Mouse (Mus musculus): ENCODE measurements around the gene Wdr49.

The Wdr49 gene

GRCm38 (mm10) chr3:75482056-75482455, at the start of gene Wdr49:
TSS of gene Wdr49 (minus strand) at chr3:75482156.
- DNase-seq (ENCODE audit: low read depth, low spot score), result no peak

- DNase-seq (ENCODE audit: low read depth, low spot score), result no peak
Observed at GRCm38 (mm10) chr3:75531074-75531473, 49.1 kb upstream of the Wdr49 start.

DNA sequence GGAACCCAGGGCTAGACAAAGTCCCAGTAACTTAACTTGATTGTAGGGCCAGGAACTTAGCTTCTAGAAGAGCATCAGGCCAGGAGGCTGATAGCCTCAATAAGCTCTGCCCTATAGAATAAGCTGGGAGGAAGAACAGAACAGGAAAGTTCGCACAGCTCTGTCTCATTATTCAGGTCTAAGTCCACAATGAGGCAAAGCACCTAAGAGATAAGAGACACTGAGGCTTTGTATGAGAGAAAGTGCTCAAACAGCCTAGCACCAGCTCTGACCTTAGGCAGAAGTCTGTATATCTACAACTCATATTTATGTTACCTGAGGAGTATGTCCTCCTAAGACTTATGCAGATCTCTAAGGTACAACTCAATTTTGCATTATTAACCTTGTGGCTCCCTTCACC, 40.6 kb upstream of the Wdr49 start:
- no peak for DNase-seq (ENCODE audit: low read depth, low spot score)

DNA sequence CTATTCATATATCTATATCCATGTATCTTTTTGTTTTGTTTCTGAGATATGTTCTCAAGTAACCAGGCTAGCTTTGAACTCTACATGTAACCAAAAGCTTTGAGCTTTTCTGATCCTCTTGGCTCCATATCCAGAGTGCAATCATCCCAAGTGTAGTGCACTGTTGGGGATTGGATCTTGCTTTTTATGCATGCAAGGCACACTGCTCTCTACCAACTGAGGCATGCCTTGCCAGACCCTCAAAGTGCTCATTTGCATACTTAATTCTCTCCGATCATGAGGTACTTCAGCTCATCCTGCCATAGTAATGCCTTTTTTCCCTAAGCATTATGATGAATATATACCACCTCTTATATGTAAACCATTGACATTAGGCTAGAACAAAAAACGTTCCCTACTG, 39.4 kb upstream of the Wdr49 start:
- no peak for DNase-seq (ENCODE audit: low read depth, low spot score)

GRCm38 (mm10) chr3:75517631-75518250, 35.8 kb upstream of the Wdr49 start:
- DNase-seq (ENCODE audit: low read depth, low spot score), result peak; percentile 17

GRCm38 (mm10) chr3:75498961-75499960, 17.3 kb upstream of the Wdr49 start:
- no peak for DNase-seq (ENCODE audit: low read depth, low spot score)

- no peak for DNase-seq (ENCODE audit: low read depth, low spot score)
Observed at GRCm38 (mm10) chr3:75492913-75493312, 11.0 kb upstream of the Wdr49 start.

GRCm38 (mm10) chr3:75475106-75475505, 6.8 kb downstream of the Wdr49 start:
- DNase-seq (ENCODE audit: low read depth, low spot score), result no peak

- DNase-seq (ENCODE audit: low read depth, low spot score), result no peak
Observed at GRCm38 (mm10) chr3:75474657-75475056, 7.3 kb downstream of the Wdr49 start.

DNA sequence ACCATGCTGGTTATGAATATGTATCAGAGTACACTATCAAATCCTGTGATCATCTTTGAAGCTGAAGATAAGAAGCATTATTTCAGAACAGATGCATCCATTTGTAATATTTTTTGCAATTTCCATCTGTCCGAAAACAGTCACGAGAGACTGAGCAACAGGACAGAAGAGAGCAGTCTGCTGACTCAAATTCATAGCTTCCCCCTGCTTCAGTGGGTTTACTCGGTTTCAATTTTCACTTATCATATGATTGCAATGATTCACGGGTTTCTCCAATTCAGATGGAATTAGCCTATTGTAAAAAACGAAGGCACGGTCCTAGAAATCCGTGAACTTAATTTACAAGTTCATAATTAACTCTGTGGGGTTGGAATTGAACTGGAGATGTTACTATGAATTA, 13.8 kb downstream of the Wdr49 start:
- DNase-seq (ENCODE audit: low read depth, low spot score), result no peak

DNA sequence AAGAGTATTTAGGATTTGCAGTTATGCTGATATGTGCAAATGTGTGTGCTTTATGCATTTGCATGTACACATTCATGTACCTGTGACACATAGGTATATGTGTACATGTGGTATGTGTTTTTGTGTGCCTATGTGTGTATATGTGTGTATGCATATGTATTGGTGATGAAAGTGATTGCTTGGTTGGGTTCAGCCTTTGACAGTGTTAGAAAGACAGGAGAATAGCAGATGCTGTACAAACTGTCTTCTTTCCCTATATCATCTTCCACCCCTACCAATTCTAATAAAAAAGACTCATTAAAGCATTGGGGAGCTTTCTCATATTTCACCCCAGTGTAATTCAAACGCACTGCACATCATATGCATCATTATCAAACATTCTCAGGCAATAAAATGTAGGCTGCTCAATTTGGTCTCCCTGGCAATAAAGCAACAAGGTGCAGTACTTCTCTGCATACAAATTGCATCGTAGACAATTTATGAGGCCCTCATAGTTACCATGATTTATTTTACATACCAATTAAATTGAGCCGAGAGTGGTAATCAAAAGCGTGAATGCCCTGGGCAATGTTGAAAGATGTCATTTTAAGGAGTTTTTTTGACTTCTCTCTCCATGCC, 51.3 kb downstream of the Wdr49 start:
- no peak for DNase-seq (ENCODE audit: low read depth, low spot score)

- no peak for DNase-seq (ENCODE audit: low read depth, low spot score)
Observed at GRCm38 (mm10) chr3:75395918-75396317, 86.0 kb downstream of the Wdr49 start.

DNA sequence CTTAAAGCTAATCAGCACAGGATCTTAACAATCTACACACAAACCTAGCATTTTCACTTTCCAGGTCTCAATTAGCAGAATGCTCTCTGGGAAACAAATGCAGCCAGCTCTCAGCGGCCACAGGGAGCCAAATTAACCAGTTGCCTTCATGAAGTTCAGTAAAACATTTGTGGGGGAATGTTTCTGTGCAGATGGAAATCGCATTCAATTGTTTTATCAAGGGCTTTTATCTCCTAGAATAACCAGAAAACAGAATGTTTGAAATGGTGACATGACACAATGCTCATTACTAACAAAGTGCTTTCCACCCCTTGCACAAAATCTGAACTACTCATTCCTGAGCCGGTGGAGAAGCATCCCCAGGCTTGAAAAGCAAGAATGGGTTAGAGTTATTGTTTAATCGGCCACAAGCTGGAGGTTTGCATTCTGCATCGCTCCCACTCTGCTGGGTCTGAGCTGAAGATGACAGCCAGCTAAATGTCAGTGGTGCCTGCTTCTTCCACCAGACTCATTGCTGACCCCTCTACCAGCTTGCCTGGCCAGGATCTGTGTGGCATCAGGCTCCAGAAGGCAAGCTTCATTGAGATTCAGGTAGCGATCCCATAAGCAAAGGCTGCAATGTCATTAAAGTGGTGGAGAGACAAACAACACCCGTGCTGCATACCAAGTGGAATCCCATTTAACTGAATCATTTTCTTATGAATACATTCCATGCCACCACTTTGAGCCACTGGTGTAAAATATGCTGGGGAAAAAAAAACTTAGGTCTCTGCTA, 86.6 kb downstream of the Wdr49 start:
- DNase-seq (ENCODE audit: low read depth, low spot score), result no peak

DNA sequence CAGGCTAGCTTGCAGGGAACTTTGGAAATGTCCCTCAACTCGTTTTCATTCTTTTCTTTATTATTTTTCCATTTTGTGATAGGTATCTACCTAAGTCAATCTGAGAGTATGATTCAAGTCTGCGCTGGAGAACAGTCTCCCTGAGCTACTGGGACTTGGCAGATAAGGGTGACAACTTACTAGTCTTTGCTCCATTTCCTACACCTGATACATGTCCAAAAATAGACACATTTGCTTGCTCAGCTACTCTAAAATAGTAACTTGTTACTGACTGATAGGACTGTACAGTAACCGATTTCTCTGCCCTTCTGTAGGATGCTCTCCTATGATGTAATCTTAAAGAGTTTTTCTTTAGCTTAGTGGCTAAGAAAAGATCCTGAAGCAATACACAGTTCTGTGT, 87.5 kb downstream of the Wdr49 start:
- DNase-seq (ENCODE audit: low read depth, low spot score), result no peak

- DNase-seq (ENCODE audit: low read depth, low spot score), result no peak
Observed at GRCm38 (mm10) chr3:75381776-75382175, 100.2 kb downstream of the Wdr49 start.

DNA sequence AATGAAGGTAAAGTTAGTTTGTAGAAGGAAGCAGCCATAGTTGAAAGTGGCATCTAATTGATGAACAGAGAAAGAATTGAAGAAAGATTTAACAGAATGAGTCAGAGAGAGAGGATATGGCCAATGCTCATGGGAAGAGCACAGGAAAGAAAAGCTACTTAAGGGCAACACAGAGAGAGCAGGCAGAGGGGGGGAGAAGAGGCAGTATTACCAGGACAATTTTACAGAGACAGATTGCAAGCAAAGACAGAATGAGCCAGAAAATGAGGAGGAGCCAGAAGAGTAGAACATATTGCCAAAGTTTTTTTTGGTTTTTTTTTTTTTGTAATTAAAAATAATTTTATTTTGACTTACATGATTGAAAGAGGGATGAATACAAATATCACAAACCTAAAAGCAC, 128.0 kb downstream of the Wdr49 start:
- DNase-seq (ENCODE audit: low read depth, low spot score), result no peak

DNA sequence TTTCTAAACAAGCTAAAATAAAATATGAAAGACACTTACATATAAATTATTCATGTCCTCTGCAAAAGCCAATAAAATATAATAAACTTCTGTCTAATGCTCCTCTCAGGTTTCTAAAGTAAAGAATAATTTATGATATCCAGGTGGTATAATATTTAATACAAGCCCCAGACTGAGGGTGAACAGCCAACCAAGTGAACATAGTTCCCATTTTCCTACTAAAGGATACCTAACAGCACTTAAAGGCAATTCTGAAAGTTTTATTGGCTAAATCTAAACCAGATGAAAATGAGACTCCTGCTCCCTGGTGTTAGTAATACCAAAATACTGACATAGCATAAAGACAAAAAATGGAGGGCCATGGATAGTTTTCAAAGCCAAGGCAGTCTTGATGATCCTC, 144.8 kb downstream of the Wdr49 start:
- no peak for DNase-seq (ENCODE audit: low read depth, low spot score)

- no peak for DNase-seq (ENCODE audit: low read depth, low spot score)
Observed at GRCm38 (mm10) chr3:75320999-75321398, 161.0 kb downstream of the Wdr49 start.

DNA sequence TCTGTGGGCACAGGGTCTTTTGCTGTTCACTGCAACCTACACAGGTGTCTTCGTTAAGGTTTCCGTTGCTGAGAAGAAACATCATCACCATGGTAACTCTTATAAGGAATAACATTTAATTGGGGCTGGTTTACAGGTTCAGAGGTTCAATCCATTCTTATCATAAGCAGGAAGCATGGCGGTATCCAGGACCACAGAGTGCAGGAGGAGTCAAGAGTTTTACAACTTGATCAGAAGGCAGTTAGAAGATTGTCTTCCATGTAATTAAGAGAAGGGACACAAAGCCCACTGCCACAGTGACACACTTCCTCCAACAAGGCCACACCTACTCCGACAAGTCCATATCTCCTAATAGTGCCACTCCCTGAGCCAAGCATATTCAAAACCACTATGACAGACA, 173.1 kb downstream of the Wdr49 start:
- no peak for DNase-seq (ENCODE audit: low read depth, low spot score)

DNA sequence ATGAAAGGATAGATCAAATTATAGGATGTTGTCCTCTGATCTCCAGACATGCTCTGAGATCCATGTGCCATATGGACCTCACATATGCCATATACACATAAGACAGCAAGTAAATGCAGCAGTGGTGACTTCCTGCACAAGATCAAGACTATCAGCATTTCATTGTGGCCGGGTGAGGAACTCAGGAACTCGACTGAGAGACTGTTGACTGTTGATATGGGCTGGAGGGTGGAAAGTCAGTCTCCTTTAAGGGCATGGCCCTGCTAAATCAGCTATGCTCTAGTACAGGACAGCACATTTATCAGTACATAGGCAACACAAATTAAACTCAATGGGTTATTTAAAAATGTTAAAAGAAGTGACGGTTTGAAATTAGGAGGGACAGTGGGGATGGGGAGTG, 173.7 kb downstream of the Wdr49 start:
- no peak for DNase-seq (ENCODE audit: low read depth, low spot score)

DNA sequence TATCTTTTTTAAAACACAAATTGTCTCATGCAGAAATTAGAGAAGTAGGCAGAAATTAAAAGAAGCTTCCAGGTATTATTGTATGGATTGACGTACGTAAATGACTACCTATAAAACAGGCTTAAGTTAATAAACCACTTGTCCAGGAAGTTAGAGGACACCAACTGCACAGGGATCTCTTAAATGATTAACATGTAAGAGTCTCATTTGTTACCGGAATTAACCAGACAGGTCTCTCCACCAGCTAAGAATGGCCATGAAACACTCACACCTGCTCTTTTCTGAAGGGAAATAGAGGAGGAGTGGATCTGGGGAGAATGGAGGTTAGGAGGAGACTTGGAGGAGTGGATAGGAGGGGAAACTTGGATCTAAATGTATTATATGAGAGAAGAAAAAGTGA, 176.4 kb downstream of the Wdr49 start:
- DNase-seq (ENCODE audit: low read depth, low spot score), result no peak

- no peak for DNase-seq (ENCODE audit: low read depth, low spot score)
Observed at GRCm38 (mm10) chr3:75304621-75305020, 177.3 kb downstream of the Wdr49 start.

Measured in embryo, embryonic 11.5 days (tissue).